Mouse (Mus musculus) forebrain, embryonic 13.5 days (tissue): ENCODE measurements around the gene Snx7. TPM values are rescaled to one million over a fixed set of nuclear protein-coding genes. Genes with fewer than 3 reads are reported as not detected.

Experiments
- microRNA-seq: library from miRNA; unstranded; fragments of <30 nt; microRNA quantifications from one replicate; pipeline ENCODE4, GENCODE M21; 2016
- polyA plus RNA-seq: library from polyadenylated mRNA; unstranded; fragments of >200 nt; fragmentation: Nextera tagmentation; extraction: Ambion mirVana; gene quantifications from 2 replicates; pipeline ENCODE4 v1.2.1, GENCODE M21; 2015

Snx7 gene
- polyA plus RNA-seq, 1 experiment from 2014 or later: 9.2 TPM

Small RNA genes within 50 kb of the gene (microRNA-seq; reads per million reads assigned to microRNA genes)
- not detected for gene Gm24811
